Mouse (Mus musculus) c-Kit-negative CD71-positive TER-119-positive erythroid progenitor cells, embryonic 14.5 days (primary cell): ENCODE data around the gene Hist2h4.

ENCODE experiments used
- DNase-seq: peaks from one replicate; pipeline ENCODE4 v3.0.0-alpha.2; 2013; ENCODE audit warnings: low read depth, low spot score

Gene Hist2h4

GRCm38 (mm10) chr3:96226695-96227648 lies 36.1 kb downstream of the Hist2h4 start:
- no peak for DNase-seq

- DNase-seq: no peak
These were observed 37.7 kb downstream of the Hist2h4 start for GRCm38 (mm10) chr3:96225421-96225820.

- no peak for DNase-seq
These were observed 40.3 kb downstream of the Hist2h4 start for GRCm38 (mm10) chr3:96222774-96223173.

- no peak for DNase-seq
These were observed 41.5 kb downstream of the Hist2h4 start for GRCm38 (mm10) chr3:96221640-96222038.

- peak; percentile 94 for DNase-seq
These were observed 42.1 kb downstream of the Hist2h4 start, which contains the start of the genes Hist2h2ac and Hist2h2be for GRCm38 (mm10) chr3:96220765-96221639. TSS of gene Hist2h2ac (minus strand) at chr3:96220880. TSS of gene Hist2h2be (plus strand) at chr3:96221119.

GRCm38 (mm10) chr3:96220131-96220764 lies 42.9 kb downstream of the Hist2h4 start:
- peak; percentile 60 for DNase-seq

GRCm38 (mm10) chr3:96219661-96220130 lies 43.4 kb downstream of the Hist2h4 start, which contains the start of the genes Bola1 and Hist2h2ab:
TSS of gene Bola1 (minus strand) at chr3:96219709.
TSS of gene Hist2h2ab (plus strand) at chr3:96219865.
- peak; percentile 68 for DNase-seq

- no peak for DNase-seq
These were observed 43.9 kb downstream of the Hist2h4 start for GRCm38 (mm10) chr3:96219191-96219641.
